Mouse (Mus musculus) MEL (cell line): ENCODE data around the gene Plau.

Experiments
- CHD2 ChIP-seq: IDR thresholded peaks from 2 replicates; pipeline ENCODE4 v1.6.1; 2011; ENCODE audit warnings: low read length, improper control_type of control experiment
- CTCF ChIP-seq, 3 experiments: IDR thresholded peaks in 2 of 3; conservative IDR thresholded peaks in 1 of 3; 2 replicates each; pipeline ENCODE4 v1.5.1; 2011 to 2012; ENCODE audit warnings: low read length in 3 of 3, low read depth in 2 of 3, mild to moderate bottlenecking in 2 of 3, improper control_type of control experiment in 1 of 3, inconsistent platforms in 1 of 3, mixed read lengths in 1 of 3, moderate library complexity in 1 of 3; ENCODE audit not compliant: control insufficient read depth in 1 of 3, insufficient read depth in 1 of 3, poor library complexity in 1 of 3, severe bottlenecking in 1 of 3
- EP300 ChIP-seq, 2 experiments: IDR thresholded peaks; 2 replicates each; pipeline ENCODE4 v1.6.1; 2011; ENCODE audit warnings: improper control_type of control experiment in 2 of 2, low read length in 2 of 2, low read depth in 1 of 2, mild to moderate bottlenecking in 1 of 2
- NRF1 ChIP-seq: IDR thresholded peaks from 2 replicates; pipeline ENCODE4 v1.6.1; 2014; ENCODE audit warnings: low read depth, mild to moderate bottlenecking, inconsistent platforms, low read length, improper control_type of control experiment, moderate library complexity; ENCODE audit not compliant: poor library complexity, insufficient read depth, severe bottlenecking
- POLR2A ChIP-seq, 2 experiments: IDR thresholded peaks; 2 replicates each; pipeline ENCODE4 v1.6.1; 2011 to 2012; ENCODE audit warnings: low read length in 2 of 2, mild to moderate bottlenecking in 2 of 2, control low read depth in 1 of 2, improper control_type of control experiment in 1 of 2, low read depth in 1 of 2, moderate library complexity in 1 of 2; ENCODE audit not compliant: control insufficient read depth in 1 of 2, insufficient read depth in 1 of 2, poor library complexity in 1 of 2
- POLR2AphosphoS2 ChIP-seq: IDR thresholded peaks from 2 replicates; pipeline ENCODE4 v1.6.1; 2011; ENCODE audit warnings: low read length, improper control_type of control experiment
- POLR2AphosphoS5 ChIP-seq: IDR thresholded peaks from 2 replicates; pipeline ENCODE4 v1.6.1; 2012; ENCODE audit warnings: low read depth, borderline replicate concordance, mild to moderate bottlenecking, inconsistent platforms, low read length, moderate library complexity, mixed read lengths
- USF2 ChIP-seq, 2 experiments: IDR thresholded peaks; 2 replicates each; pipeline ENCODE4 v1.6.1; 2011 to 2012; ENCODE audit warnings: improper control_type of control experiment in 2 of 2, low read length in 2 of 2, borderline replicate concordance in 1 of 2, inconsistent platforms in 1 of 2, low read depth in 1 of 2, mild to moderate bottlenecking in 1 of 2; ENCODE audit not compliant: insufficient read depth in 1 of 2

- TF ChIP-seq EP300 (IDR thresholded peaks at IDR 0.05; ENCODE audit: low read depth in 1 of 2, low read length in 2 of 2) (no peak), NRF1 (no peak), POLR2AphosphoS2 (no peak), CHD2 (no peak), POLR2AphosphoS5 (no peak), CTCF (IDR thresholded peaks at IDR 0.05 in 2 of 3, conservative IDR thresholded peaks at IDR 0.05 in 1 of 3; ENCODE audit: control insufficient read depth in 1 of 3, insufficient read depth in 1 of 3, low read depth in 2 of 3, low read length in 3 of 3, poor library complexity in 1 of 3, severe bottlenecking in 1 of 3) (no peak), POLR2A (IDR thresholded peaks at IDR 0.05; ENCODE audit: control insufficient read depth in 1 of 2, insufficient read depth in 1 of 2, low read depth in 1 of 2, low read length in 2 of 2, poor library complexity in 1 of 2) (no peak), USF2 (IDR thresholded peaks at IDR 0.05; ENCODE audit: borderline replicate concordance in 1 of 2, insufficient read depth in 1 of 2, low read depth in 1 of 2, low read length in 2 of 2) (no peak)
These were observed 1.2 kb downstream of the Plau start for GRCm38 (mm10) chr14:20837681-20838080.
